Mouse (Mus musculus): Measurements from ENCODE around the gene Mettl8. TPM values are rescaled to one million over a fixed set of nuclear protein-coding genes. Genes with fewer than 3 reads are reported as not detected.

The Mettl8 gene
- total RNA-seq, 2 experiments from 2014 or later: 4.2 to 5.3 TPM

DNA sequence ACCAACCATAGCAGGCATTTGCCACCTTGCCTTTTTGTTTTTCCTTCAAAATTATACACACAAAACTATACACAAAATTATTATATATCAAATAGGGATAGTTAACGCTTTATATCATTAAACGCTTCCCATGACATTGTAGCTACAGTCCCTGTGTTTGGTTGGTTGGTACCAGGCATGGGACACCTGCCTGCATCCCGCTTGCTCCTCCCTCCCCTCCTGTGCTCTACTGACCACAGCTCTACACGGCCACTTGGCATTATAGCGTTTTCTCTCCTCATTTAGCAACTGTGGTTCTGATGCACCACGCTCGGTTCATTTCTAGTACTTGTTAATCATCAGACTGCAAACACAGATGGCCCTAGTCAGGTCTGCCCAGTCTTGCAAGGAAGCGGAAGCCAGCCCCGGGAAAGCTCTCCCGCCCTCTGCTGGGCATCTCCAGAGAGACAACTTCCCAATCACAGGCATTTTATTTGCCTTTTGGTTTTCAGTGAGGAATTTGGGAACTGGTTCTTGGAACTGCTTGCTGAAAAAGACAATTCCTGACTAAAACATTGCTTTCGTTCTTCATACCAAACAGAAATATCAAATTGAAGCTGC, 15.8 kb downstream of the Mettl8 start:
- intact Hi-C loops (cut with DNase I): loop anchor here (1.0 to 5.0 kb wide), 4 partner anchors 47 to 335 kb away; no protein-coding TSS in a partner anchor
- peak; percentile 54 for DNase-seq (ENCODE audit: low spot score)

GRCm38 (mm10) chr2:71037447-71037846, 17.9 kb downstream of the Mettl8 start:
- intact Hi-C loops (cut with DNase I): loop anchor here (5.0 kb wide), 2 partner anchors 45 to 215 kb away; no protein-coding TSS in a partner anchor
- no peak for DNase-seq (ENCODE audit: low spot score)

DNA sequence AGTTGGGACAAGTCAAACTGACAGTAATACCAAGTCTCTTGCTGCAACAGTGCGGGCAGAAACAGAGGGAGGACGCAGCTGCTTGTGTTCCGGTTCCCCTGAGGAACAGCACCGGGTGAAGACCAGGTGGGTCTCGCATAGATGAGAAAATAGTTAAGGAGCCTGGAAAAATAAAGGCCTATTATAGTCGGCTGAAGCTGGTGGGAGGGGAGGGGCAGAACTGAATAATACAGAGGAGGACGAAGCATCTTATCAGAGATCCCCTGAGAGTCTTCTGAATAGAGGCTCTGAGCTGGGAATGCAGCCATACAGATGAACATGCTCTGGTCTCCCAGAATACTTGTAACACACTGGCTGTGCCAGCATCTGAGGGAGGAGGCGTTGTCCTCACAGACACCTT, 21.4 kb downstream of the Mettl8 start:
- intact Hi-C loops (cut with DNase I): no loop called here
- DNase-seq (ENCODE audit: low spot score): no peak

DNA sequence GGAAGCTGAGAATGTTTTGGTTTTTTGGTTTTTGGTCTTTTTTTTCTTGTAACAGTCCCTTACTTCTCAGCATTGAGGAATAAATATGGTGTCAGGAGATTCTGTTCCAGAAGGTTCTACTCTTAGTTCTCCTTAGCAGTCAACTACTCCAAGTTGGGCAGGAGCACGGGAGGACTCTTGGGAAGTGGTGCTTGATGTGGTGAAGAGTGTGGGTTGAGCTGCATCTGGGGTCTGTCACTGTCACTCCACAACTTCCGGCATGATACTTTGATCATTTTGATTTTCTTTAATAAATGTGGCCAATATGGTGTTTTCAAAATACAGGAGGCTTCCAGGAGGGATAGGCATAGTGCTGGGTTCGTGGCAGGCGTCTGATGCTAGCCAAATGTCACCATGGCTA, 22.4 kb downstream of the Mettl8 start:
- DNase-seq (ENCODE audit: low spot score): no peak

DNA sequence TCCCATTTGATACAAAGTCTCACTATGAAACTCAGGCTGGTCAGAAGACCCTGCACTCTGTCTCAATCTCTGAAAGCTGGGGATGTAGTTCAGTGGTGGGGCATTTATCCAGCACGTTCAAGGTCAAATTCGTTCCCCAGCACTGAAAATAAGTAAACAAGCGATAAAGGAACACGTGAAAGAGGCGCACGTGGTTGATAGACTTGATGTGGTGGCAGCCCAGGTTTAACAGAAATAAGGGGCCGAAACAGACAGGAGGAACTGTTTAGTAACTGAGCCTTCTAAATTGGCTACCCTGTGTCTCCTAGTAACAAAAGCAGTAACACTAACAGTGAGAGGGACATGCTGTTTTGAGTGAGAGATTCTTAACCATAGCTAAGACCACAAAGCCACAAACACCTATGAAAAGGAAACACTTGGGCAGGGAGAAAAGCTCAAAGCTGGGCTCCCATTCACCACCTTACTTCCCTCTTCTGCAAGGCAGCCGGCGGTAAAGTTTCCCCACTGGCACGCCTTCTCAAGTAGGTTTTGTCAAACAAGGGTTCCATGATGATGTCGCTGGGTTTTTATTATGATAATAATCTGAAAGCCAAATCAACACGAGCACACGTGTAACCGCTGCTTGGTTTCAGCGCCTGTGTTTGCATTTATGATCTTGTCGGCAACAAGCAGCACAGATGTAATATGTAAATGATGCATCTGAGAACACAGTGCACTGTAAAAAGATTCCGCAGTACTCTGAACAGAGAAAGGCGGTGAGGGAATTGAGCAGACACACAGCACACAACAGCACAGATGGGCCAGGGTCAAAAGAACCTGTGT, 23.2 kb downstream of the Mettl8 start:
- no peak for DNase-seq (ENCODE audit: low spot score)
- intact Hi-C loops (cut with DNase I): no loop called here

More for the DNA sequence above, 22.4 kb downstream of the Mettl8 start:
- intact Hi-C loops (cut with DNase I): no loop called here

DNA sequence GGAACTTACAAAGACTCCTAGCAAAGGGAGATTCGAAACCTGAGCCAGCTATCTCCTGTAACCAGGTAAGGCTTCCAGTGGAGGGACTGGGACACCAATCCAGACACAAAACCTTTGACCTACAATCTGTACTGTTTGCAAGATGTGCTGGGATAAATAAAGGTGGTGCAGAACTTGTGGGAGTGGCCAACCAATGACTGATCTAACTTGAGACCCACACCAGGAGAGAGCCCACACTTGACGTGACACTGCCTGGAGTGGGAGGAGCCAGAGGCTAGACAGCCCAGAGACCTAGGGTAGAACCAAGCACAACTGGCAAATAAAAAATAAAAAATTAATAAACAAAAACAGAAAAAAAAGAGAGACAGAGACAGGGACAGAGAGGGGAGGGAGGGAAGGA, 24.7 kb downstream of the Mettl8 start:
- no peak for DNase-seq (ENCODE audit: low spot score)
- intact Hi-C loops (cut with DNase I): no loop called here

DNA sequence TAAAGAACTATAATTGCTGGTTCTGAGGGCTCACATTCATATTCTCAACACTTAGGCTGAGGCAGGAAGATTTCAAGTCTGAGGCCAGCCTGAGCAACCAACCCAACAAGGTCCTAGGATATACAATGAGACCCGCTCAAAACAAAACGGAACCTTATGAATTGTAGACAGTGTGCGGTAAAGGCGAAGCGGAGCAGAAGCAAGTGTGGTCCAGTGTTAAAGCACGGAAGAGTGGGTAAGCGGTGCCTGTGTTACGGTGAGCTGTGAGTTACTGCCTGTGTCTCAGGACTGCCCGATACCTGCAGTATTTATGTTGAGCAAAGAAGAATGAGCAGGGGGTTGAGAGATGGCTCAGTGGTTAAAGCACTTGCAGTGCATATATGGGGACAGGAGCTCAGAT, 27.8 kb downstream of the Mettl8 start:
- no peak for DNase-seq (ENCODE audit: low spot score)
- intact Hi-C loops (cut with DNase I): loop anchor here (1.0 kb wide), 1 partner anchor 8 kb away; no protein-coding TSS in a partner anchor

DNA sequence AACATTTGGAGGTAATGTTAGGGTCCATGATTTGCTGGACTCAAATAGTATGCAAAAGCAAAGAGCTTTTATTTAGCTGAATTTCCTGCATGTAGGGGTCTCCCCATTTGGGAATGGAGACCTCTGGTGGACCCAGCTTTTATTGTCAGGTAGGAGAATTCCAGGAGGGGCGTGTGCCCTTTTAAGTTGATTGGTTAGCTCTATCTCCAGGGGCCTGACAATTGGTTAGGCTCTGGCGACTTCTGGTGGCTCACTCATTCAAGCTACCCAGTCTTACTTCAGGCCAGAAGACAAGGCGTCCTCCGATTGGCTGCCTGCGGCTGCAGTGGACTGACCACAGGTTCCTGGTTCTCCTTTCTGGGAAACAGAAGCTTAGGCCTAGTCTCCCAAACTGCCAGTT, 28.6 kb downstream of the Mettl8 start:
- intact Hi-C loops (cut with DNase I): loop anchor here (1.0 kb wide), 1 partner anchor 7 kb away; no protein-coding TSS in a partner anchor
- DNase-seq (ENCODE audit: low spot score): no peak

DNA sequence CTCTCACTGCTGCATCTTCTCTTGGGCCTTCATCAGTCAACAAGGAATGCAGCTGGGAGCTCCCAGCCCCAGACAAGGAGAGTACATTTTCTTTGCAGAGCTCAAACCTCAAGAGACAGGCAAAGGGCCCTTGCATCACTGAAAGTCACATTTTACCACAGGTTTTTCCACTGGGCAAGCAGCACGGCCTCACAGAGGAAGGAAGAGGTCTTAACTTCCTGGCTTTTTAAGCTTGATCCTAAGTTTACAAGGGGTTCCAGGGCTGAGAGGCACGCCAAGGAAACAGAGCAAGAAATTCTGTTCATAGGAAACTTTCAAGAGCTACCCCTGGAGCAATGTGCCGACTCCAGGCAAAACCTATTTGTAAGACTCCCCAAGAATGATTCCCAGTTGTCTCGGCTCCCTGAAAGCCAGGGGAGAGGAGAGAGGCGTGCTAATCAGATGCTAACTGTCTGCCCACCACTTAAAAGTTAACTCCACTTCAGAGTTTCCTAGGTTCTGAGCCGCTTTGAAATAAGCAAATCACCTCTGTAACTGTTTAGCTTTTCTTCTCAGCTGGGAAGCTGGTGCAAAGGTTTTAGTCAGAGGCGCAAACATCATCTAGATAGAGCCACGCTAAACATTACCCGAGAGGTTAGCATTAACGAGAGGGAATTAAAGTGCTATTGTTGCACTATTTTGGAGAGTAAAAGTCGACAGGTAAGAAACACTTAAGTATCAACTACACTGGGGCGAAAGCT, 29.6 kb downstream of the Mettl8 start:
- no peak for DNase-seq (ENCODE audit: low spot score)
- intact Hi-C loops (cut with DNase I): no loop called here

GRCm38 (mm10) chr2:71023986-71024385, 31.4 kb downstream of the Mettl8 start:
- intact Hi-C loops (cut with DNase I): no loop called here
- no peak for DNase-seq (ENCODE audit: low spot score)

DNA sequence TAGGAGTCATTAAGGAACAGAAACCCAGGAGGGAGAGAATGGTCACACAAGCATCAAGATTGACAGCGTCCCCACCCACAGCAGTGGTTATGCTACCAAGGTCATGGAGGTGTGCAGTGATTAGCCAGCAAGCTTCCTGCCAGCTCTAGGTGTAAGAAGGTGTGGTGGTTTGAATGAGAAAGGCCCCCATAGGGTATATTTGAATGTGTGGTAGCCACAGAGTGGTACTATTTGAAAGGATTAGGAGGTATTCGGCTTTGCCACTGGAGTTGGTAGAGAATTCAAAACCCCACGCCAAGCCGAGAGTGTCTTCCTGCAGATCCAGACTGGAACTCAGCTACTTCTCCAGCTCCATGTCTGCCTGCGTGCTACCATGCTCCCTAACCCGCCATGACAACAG, 32.4 kb downstream of the Mettl8 start:
- no peak for DNase-seq (ENCODE audit: low spot score)

DNA sequence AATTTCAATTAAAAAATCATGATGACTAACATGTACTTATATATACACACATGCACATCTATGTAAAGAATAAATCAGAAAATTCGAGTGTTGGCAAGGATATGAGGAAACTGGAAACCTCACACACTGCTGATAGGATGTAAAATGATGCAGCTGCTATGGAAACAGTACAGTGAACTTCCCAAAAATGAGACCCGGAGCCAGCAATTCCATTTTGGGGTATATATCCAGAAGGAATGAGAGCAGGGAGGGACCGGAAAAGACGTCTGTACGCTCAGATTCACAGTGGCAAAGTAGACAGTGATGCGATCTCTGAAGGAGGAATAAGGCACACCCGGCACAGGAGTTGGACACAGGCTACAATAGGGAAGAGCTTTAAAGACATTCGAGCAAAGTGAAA, 34.7 kb downstream of the Mettl8 start:
- no peak for DNase-seq (ENCODE audit: low spot score)
- intact Hi-C loops (cut with DNase I): no loop called here

More for the DNA sequence above, 32.4 kb downstream of the Mettl8 start:
- intact Hi-C loops (cut with DNase I): no loop called here

- intact Hi-C loops (cut with DNase I): loop anchor here (1.0 kb wide), 1 partner anchor 7 kb away; no protein-coding TSS in a partner anchor
- no peak for DNase-seq (ENCODE audit: low spot score)
These were observed 35.5 kb downstream of the Mettl8 start for GRCm38 (mm10) chr2:71019704-71020375.

DNA sequence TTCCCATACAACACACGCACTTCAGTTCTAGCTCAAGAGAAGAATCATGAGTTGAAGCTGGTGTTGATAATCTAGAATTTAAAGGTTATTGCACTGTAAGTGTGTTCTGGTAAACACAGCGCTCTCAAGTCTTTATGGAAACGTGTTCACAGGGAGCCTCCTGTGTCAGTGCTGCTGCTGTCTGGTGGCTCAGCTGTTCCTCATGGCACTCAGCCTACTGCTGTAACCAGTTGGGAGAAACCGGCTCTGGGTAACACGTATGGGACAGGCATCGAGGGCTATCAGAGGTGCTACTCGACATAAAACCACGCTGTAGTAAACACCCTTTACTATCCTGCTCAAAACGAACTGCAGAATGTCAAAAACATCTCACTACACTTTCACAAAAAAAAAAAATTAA, 36.1 kb downstream of the Mettl8 start:
- intact Hi-C loops (cut with DNase I): loop anchor here (1.0 kb wide), 1 partner anchor 8 kb away; no protein-coding TSS in a partner anchor
- DNase-seq (ENCODE audit: low spot score): no peak

- intact Hi-C loops (cut with DNase I): no loop called here
- DNase-seq (ENCODE audit: low spot score): no peak
These were observed 41.9 kb downstream of the Mettl8 start for GRCm38 (mm10) chr2:71013521-71013920.

DNA sequence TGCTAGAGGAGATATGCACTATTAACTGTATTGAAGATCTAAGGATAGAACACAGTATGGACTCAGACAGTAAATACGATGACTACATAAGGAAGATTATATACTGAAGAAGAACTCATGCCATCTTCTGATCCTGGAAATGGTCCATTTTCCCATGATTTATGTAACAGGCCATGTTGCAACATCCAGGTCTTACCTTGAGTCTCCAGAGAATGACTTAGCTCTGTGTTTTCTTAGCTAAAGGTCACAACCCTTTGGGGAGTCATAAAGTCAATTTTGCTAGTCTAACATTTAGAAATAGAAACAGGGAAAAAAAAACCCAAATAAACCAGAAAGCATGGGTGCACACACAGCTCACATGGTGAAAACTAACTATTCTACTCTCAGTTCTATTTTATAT, 43.6 kb downstream of the Mettl8 start:
- no peak for DNase-seq (ENCODE audit: low spot score)
- intact Hi-C loops (cut with DNase I): no loop called here

GRCm38 (mm10) chr2:71004354-71004753, 51.0 kb downstream of the Mettl8 start:
- intact Hi-C loops (cut with DNase I): no loop called here
- DNase-seq (ENCODE audit: low spot score): no peak

DNA sequence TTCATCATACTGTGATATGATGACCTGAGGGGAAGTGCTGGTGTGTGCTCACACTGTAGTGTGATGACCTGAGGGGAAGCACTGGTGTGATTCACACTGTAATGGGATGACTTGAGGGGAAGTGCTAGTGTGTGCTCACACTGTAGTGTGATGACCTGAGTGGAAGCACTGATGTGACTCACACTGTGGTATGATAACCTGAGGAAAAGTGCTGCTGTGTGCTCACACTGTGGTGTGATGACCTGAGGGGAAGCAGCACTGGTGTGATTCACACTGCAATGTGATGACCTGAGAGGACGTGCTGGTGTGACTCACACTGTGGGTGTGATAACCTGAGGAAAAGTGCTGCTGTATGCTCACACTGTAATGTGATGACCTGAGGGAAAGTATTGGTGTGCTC, 52.9 kb downstream of the Mettl8 start:
- intact Hi-C loops (cut with DNase I): no loop called here
- DNase-seq (ENCODE audit: low spot score): no peak

- intact Hi-C loops (cut with DNase I): no loop called here
- no peak for DNase-seq (ENCODE audit: low spot score)
These were observed 56.6 kb downstream of the Mettl8 start for GRCm38 (mm10) chr2:70998771-70999170.

DNA sequence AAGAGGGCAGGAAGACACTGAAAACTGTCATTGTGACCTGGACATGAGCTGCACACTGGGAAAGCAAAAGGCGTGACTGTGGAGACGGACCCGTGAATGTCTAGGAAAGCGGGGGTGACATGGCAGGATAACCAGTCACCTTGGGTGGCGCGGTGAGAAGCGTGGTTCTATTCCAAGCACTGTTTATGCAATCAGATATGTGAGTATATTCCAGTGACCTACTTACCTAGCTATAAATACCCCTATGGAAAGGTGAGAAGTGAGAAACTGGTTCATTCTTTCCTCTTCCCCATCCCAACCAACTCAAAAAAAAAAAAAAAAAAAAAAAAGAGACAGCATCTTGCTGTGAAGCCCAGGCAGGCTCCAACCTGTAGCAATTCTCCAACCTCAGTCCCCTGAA, 58.9 kb downstream of the Mettl8 start:
- no peak for DNase-seq (ENCODE audit: low spot score)

More for the DNA sequence above, 58.9 kb downstream of the Mettl8 start:
- intact Hi-C loops (cut with DNase I): no loop called here

All from heart, postnatal 25 days (tissue).